Mouse (Mus musculus): ENCODE data around the gene Ctdnep1. TPM values are rescaled to one million over a fixed set of nuclear protein-coding genes. Genes with fewer than 3 reads are reported as not detected.

Gene Ctdnep1
- polyA plus RNA-seq (2017; shearing (Covaris generic)) = 41.4 TPM

DNA sequence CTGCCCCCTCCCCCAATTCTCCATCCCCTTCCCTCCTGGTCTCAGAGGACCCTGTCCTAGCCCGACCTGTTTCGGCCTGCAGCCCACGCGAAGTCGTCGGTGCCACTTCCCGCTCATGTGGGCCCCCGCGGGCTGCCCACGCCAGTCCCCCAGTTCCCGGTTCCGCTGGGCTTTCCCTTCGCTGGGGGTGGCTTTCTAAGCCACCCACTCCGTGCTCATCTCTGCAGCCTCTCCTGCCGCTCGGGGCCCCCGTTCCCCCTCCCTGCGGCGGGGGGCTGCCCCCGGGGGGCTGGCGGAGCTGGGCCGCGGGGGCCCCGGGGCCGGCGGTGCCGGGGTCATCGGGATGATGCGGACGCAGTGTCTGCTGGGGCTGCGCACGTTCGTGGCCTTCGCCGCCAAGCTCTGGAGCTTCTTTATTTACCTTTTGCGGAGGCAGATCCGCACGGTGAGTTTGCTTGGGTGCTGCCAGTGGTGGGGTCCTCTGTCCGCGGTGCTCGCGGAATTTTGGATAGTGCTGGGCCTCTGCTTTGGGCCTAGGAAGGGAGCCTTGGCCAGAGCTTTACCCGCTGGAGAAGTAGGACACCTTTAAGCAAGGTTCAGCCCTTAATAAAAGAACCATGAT, at the start of gene Ctdnep1:
Gene Ctdnep1 (plus strand): TSS at position 16 of the 622 bp plus-strand sequence.

DNA sequence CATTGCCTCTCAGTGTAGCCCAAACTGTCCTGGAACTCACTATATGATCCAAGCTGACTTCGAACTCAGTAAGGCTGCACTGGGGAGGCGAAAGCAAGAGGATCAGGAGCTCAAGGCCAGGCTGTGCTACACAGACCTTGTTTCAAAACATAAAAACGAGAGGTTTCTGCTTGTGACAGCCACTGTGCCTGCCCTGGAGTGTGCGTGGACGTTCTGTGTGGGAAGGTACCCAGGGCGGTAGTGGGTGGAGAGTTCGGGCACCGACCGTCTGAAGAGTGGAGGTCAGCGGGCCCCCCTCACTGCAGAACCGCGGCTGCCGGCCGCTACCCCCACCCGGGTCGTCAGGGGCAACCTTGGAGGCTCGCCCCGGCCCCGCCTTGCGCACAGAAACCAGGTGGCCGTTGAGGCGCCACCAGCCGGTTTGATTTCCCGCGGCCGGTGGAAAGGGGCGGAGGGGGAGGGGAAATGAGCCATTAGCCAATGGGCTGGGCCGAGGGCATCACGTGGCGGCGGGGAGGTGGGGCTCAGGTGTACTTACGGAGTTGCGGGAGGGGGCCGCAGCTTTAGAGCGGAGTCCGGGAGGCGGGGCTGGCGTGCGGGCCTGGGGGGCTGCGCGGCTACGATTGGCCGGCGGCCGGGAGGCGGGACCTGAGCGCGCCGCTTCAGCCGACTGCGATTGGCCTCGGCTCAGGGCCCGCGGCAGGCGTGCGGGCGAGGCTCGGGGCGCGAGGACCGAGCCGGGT, 45.6 kb upstream of the Ctdnep1 start, which contains the start of gene Ybx2:
Gene Ybx2 (plus strand): TSS at position 660 of the 743 bp plus-strand sequence.

DNA sequence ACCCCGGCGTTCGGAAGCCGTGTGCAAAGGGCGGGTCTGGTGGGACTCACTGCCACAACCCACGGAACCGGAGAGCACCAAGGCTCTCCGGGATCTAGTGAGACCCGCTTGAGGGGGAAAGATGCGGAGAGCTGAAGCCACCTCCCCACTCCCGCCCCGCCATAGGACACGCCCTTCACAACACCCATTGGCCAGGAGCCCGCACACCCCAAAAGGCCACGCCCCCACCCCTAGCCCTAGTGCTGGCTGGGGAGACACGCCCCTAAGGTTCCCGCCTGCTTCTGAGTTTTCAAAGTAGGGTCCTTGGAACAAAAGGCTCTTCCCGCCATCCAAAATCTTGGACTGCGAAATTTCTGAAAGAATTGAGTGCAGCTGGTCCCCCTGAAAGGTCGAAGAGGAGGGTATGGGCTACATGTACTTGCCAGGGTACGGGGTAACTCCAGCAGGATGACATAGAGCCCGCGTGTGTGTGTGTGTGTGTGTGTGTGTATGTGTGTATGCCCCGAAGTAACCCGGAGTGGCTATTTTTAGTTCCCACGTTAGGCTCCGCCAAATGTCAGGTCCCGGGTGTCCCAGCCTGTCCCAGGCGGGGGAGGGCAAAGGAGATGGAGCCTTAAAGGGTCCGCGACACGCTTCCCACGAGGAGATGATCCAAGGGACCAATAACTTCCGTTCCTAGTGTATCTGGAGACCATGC, 32.7 kb upstream of the Ctdnep1 start, which contains the start of gene Slc2a4:
Gene Slc2a4 (minus strand): TSS at position 123 of the 697 bp plus-strand sequence.

DNA sequence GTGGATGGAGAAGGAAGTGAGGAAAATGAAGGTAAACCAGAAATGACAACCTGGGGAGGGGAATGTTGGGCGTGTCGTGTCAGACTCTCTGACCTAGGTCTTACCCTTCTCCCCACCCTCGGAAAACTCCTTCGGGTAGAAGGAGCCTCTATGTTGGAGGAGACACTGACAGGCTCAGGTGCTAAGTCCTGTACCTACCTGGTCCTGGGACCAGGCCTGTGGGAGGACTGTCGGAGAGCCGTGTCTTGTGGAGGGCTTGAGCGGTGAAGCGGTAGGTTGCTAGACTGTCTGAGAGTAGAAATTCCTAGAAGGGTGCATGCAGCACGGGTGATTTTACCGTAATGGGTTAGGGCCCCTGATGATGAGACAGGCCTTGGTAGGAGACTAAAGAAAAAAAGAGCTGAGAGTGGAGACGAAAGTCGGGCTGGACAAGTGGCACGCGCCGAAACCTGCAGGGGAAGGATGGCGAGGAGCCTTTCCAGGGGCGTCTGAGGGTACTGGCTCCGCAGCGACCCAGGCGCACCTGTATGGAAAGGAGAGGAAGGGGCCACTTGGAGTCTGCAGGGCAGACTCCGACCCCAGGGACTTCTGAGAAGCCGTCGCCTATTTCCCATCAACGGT, 16.2 kb upstream of the Ctdnep1 start, which contains the start of gene Cldn7:
Gene Cldn7 (plus strand): TSS at position 130 of the 621 bp plus-strand sequence.

DNA sequence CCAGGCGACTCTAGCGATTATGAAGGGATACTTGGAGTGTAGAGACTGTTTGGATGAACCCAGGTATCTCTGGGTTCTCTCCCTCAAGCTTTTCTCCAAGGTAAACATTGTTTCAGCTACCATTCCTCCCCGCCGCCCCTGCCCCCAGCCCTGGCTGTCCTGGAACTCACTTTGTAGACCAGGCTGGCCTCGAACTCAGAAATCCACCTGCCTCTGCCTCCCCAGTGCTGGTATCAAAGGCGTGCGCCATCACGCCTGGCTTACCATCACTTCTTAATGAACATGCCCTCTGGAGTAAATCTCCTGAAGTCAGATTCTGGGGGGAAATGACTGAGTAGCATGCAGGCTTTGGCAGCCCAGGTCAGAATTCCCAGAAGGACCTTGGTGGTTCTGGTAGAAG, 1.3 kb downstream of the Ctdnep1 start, which contains the start of gene Elp5:
Gene Elp5 (minus strand): TSS at position 293 of the 400 bp plus-strand sequence.

DNA sequence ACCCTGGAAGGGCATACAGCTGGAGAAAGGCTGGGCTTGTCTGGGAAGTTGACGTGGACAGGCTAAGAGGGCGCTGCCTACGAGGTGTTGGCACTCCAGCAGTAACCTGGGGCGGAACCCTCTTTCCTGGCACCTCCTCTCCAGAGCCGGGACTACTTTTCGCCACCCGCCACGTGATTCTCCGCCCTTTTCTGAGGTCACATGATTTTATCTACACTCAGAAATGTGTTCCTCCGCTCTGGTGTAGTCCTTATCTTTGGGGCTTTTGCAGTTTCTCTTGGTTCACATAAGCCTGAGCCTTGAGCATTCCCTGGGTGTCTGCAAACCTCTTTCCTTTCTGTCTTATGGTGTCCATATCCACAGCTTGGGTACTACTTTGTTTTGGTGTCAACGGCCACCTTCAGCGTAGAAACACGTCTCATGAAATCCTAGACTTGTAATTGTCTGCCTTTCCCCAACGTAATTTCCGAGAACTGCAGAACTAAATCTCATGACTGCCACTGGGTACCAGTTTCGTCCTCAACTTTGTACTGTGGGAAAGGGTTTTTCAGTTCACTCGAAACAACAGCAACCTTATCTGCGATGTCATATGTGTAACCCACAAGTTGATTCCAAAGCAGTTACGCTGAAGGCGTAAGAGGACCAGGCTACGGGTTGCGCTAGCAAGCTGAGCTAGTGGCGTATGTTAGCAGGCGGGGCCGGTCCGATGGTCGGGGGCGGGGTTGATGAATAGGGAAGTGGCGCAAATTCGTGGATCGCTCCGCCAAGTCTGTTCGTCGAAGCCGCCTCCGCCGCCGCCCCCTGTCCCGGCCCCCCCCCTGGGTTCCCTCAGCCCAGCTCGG, 10.1 kb downstream of the Ctdnep1 start, which contains the start of gene Gabarap:
Gene Gabarap (plus strand): TSS at position 294 of the 842 bp plus-strand sequence.

DNA sequence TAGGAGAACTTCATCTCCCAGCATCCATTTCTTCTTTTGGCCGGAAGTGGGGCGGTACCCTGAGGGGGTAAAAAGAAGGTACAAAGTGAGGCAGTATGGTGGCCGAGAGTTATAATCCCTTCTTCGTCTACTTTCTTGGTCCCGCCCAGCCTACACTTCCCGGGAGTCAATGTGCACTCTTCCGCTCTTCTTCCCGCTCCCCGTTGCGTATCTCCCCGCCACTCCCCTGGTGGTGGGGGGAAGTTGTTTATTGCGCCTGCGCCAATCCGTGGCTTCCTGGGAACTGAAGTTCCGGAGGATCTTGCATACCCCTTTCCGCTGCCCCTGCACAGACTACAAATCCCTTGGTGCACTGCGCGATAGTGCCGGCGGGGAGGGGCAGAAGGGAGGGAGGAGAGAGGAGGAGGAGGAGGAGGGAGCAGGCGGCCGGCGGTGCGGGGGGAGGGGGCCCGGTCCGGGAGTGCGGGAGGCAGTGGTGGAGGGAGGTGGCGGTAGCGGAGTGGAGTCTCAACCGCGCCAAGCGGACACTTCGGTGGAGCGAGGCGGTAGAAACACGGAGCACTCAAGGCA, 14.5 kb downstream of the Ctdnep1 start, which contains the start of gene Phf23:
Gene Phf23 (plus strand): TSS at position 387 of the 570 bp plus-strand sequence.

DNA sequence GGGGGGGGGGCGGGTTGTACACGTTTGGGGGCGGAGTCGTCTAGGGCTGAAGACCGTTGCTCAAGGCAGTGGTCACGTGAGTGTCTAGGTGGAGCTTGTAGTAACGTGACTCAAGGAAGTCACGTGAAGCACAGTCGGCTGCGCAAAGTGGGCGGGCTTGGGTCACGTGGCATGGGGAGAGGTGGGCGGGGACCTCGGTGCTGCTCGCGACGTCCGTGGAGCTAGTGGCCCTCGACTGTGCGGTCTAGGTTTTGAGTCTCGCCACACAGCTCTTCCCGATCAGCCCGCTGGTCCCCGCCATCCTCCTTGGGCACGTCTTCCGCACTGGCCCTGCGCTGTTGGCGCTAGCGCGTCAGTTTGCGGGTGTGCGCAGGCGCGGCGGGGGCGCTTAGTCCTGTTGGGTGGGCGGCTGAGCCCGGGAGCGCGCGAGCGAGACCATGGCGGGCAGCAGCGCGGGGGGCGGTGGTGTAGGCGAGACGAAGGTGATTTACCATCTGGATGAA, 19.5 kb downstream of the Ctdnep1 start, which contains the start of gene Dvl2:
Gene Dvl2 (plus strand): TSS at position 200 of the 503 bp plus-strand sequence.

DNA sequence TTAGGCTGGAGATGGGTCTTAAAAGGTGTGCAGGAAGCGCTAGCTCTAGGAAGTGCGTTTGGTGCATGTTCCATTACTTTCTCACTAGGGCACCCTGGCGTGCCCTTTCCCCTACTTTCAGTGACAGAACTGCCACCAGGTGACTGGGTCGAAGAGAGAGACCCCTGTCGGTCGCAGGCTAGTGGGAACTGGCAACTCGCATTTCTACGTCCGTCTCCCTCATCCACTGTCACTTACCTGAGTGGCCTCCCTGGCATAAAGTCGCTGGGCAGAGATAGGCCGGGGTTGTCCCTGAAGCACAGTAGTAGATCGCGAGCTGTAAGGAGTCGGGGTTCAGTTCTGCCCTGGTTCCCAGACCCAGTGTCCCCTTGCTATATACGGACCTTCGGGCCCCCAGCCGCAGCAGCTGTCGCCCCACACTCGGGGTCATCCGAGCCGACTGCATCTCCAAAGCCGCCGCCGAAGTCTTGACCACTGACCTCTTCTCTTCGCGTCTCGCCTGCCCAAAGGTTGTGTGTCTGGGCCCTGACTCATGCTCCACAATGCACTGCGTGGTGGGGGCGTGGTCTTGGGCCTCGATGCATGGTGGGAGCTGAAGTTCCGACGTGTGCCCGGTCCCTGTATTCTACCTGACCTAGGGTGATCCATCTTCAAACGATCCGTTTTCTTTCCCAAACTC, 34.1 kb downstream of the Ctdnep1 start, which contains the start of gene Acadvl:
Gene Acadvl (minus strand): TSS at position 532 of the 679 bp plus-strand sequence.

DNA sequence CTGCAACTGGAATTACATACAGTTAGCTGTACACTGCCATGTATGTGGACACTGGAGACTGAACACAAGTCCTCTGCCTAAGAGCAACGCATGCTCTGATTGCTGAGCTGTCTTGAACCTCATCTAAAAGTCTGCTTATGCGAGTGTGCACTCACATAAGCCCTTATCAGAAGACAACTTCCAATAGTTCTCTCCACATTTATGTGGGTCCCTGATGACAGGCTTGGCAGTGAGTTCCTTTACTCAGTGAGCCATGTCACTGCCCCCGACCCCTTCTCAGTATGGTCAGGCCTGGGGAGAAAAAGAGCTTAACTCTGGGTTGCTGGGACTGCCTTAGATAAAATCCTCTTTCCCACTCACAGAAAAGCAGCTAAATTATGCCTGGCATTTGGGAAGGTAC, 35.7 kb downstream of the Ctdnep1 start, which contains the start of gene Dlg4:
Gene Dlg4 (plus strand): TSS at position 274 of the 400 bp plus-strand sequence.

Other genes starting within 250 kb of the Ctdnep1 start
- 60.5 TPM for gene Polr2a, start 222.5 kb upstream of the Ctdnep1 start, polyA plus RNA-seq (2017; shearing (Covaris generic))
- gene Slc35g3, start 219.2 kb upstream of the Ctdnep1 start, polyA plus RNA-seq (2017; shearing (Covaris generic)) = not detected
- 7.6 TPM for gene Zbtb4, start 215.2 kb upstream of the Ctdnep1 start, polyA plus RNA-seq (2017; shearing (Covaris generic))
- gene Chrnb1, start 185.2 kb upstream of the Ctdnep1 start, polyA plus RNA-seq (2017; shearing (Covaris generic)) = 1.4 TPM
- not detected for gene Fgf11, start 179.3 kb upstream of the Ctdnep1 start, polyA plus RNA-seq (2017; shearing (Covaris generic))
- not detected for gene Tmem102, start 175.5 kb upstream of the Ctdnep1 start, polyA plus RNA-seq (2017; shearing (Covaris generic))
- gene Gm39566, start 165.9 kb upstream of the Ctdnep1 start, polyA plus RNA-seq (2017; shearing (Covaris generic)) = not detected
- gene Spem2, start 162.7 kb upstream of the Ctdnep1 start, polyA plus RNA-seq (2017; shearing (Covaris generic)) = not detected
- not detected for gene Spem1, start 159.0 kb upstream of the Ctdnep1 start, polyA plus RNA-seq (2017; shearing (Covaris generic))
- gene Nlgn2, start 143.4 kb upstream of the Ctdnep1 start, polyA plus RNA-seq (2017; shearing (Covaris generic)) = not detected
- gene Tmem256, start 142.6 kb upstream of the Ctdnep1 start, polyA plus RNA-seq (2017; shearing (Covaris generic)) = 42.5 TPM
- 9.2 TPM for gene Plscr3, start 134.8 kb upstream of the Ctdnep1 start, polyA plus RNA-seq (2017; shearing (Covaris generic))
- gene Tnk1, start 122.4 kb upstream of the Ctdnep1 start, polyA plus RNA-seq (2017; shearing (Covaris generic)) = not detected
- not detected for gene Tmem95, start 103.1 kb upstream of the Ctdnep1 start, polyA plus RNA-seq (2017; shearing (Covaris generic))
- 0.11 TPM for gene Kctd11, start 99.8 kb upstream of the Ctdnep1 start, polyA plus RNA-seq (2017; shearing (Covaris generic))
- 462 TPM for gene Acap1, start 85.6 kb upstream of the Ctdnep1 start, polyA plus RNA-seq (2017; shearing (Covaris generic))
- 0.80 TPM for gene 2810408A11Rik, start 80.2 kb upstream of the Ctdnep1 start, polyA plus RNA-seq (2017; shearing (Covaris generic))
- 5.4 TPM for gene Neurl4, start 80.1 kb upstream of the Ctdnep1 start, polyA plus RNA-seq (2017; shearing (Covaris generic))
- 200 TPM for gene Gps2, start 67.3 kb upstream of the Ctdnep1 start, polyA plus RNA-seq (2017; shearing (Covaris generic))
- gene Eif5a, start 59.2 kb upstream of the Ctdnep1 start, polyA plus RNA-seq (2017; shearing (Covaris generic)) = 977 TPM
- not detected for gene Ybx2, start 45.4 kb upstream of the Ctdnep1 start, polyA plus RNA-seq (2017; shearing (Covaris generic))
- not detected for gene Slc2a4, start 33.0 kb upstream of the Ctdnep1 start, polyA plus RNA-seq (2017; shearing (Covaris generic))
- not detected for gene Cldn7, start 16.4 kb upstream of the Ctdnep1 start, polyA plus RNA-seq (2017; shearing (Covaris generic))
- gene Elp5, start 1.4 kb downstream of the Ctdnep1 start, polyA plus RNA-seq (2017; shearing (Covaris generic)) = 50.5 TPM
- 366 TPM for gene Gabarap, start 10.0 kb downstream of the Ctdnep1 start, polyA plus RNA-seq (2017; shearing (Covaris generic))
- gene Phf23, start 14.6 kb downstream of the Ctdnep1 start, polyA plus RNA-seq (2017; shearing (Covaris generic)) = 52.0 TPM
- gene Dvl2, start 19.4 kb downstream of the Ctdnep1 start, polyA plus RNA-seq (2017; shearing (Covaris generic)) = 20.9 TPM
- gene Acadvl, start 34.3 kb downstream of the Ctdnep1 start, polyA plus RNA-seq (2017; shearing (Covaris generic)) = 83.6 TPM
- 4.6 TPM for gene Dlg4, start 35.8 kb downstream of the Ctdnep1 start, polyA plus RNA-seq (2017; shearing (Covaris generic))
- gene Asgr1, start 72.9 kb downstream of the Ctdnep1 start, polyA plus RNA-seq (2017; shearing (Covaris generic)) = not detected
- gene Asgr2, start 111.5 kb downstream of the Ctdnep1 start, polyA plus RNA-seq (2017; shearing (Covaris generic)) = not detected
- gene Mgl2, start 149.2 kb downstream of the Ctdnep1 start, polyA plus RNA-seq (2017; shearing (Covaris generic)) = not detected
- gene Clec10a, start 175.0 kb downstream of the Ctdnep1 start, polyA plus RNA-seq (2017; shearing (Covaris generic)) = not detected
- 0.65 TPM for gene Slc16a11, start 231.6 kb downstream of the Ctdnep1 start, polyA plus RNA-seq (2017; shearing (Covaris generic))
- gene Slc16a13, start 239.9 kb downstream of the Ctdnep1 start, polyA plus RNA-seq (2017; shearing (Covaris generic)) = 1.4 TPM
- not detected for gene Bcl6b, start 248.6 kb downstream of the Ctdnep1 start, polyA plus RNA-seq (2017; shearing (Covaris generic))